In genomic region chr16:7129591-7129990, GRCm38 (mm10) we compare ENCODE assay signal across 24 mouse cellular contexts.
DNase-seq lines count a peak whose midpoint lies in the region; ATAC-seq and TF ChIP-seq lines count a peak whose summit lies in the region.
"Had no signal": no experiment of that assay in that cellular context is flagged by ENCODE, and none has a peak within 500 bp of the region (broad histone marks: within the 10 kb centered on the region; RNA-seq: fewer than 3 reads in every experiment).

No protein-coding gene starts in this region.

- peak; percentile 56 for DNase-seq in gastrocnemius, adult 2 months
- DNase-seq in gastrocnemius, postnatal 14 days, result no peak
- DNase-seq in neural tube, embryonic 10.5 days (ENCODE audit: extremely low spot score, low spot score), result no peak
- DNase-seq in hindbrain, postnatal 0 days (ENCODE audit: low spot score), result no peak
- DNase-seq: adrenal gland, postnatal 14 days; B cell, adult 2 months; cerebellum, adult 8-10 months; cerebellum, postnatal 25 days; gastrocnemius, postnatal 10 days; heart, postnatal 36 days; kidney, adult 11 months had no signal

- no peaks in the 10 kb centered on the region for H3K27me3 ChIP-seq in neural tube, embryonic 13.5 days
- no peaks in the 10 kb centered on the region for H3K27me3 ChIP-seq in neural tube, embryonic 14.5 days (ENCODE audit: control insufficient read depth, insufficient read depth, low read length)
- no peaks in the 10 kb centered on the region for H3K27me3 ChIP-seq in hindbrain, postnatal 0 days (ENCODE audit: insufficient read depth, low read length)
- H3K27me3 ChIP-seq: embryonic facial prominence, embryonic 12.5 days; forebrain, embryonic 12.5 days; heart, embryonic 12.5 days; hindbrain, embryonic 15.5 days; Patski had no signal

- H3K9ac ChIP-seq in neural tube, embryonic 13.5 days, result no peak overlapping the region
- H3K9ac ChIP-seq in neural tube, embryonic 14.5 days (replicated peaks; ENCODE audit: low read depth, low read length), result no peak overlapping the region
- no peak overlapping the region for H3K9ac ChIP-seq in hindbrain, postnatal 0 days (replicated peaks; ENCODE audit: low read length)
- H3K9ac ChIP-seq: embryonic facial prominence, embryonic 12.5 days; forebrain, embryonic 12.5 days; heart, embryonic 12.5 days; hindbrain, embryonic 15.5 days had no signal

- ATAC-seq in neural tube, embryonic 13.5 days (ENCODE audit: low read depth), result no peak
- no peak for ATAC-seq in neural tube, embryonic 14.5 days (ENCODE audit: low read depth)
- ATAC-seq in erythroblast, adult 5-6 weeks (replicated peaks; ENCODE audit: low FRiP score, poor library complexity, severe bottlenecking), result no peak
- ATAC-seq in hindbrain, postnatal 0 days, result no peak
- ATAC-seq: activated CD4-positive, CD25-positive, alpha-beta regulatory T cell, adult 4 months; CD4-positive, CD25-positive, alpha-beta regulatory T cell, adult 4 months; forebrain, embryonic 16.5 days; inflammation-experienced regulatory T-cells, adult 6 months; Patski had no signal

- 91% methylated on average over 5 of the region's 5 CpGs for WGBS in neural tube, embryonic 13.5 days
- WGBS in neural tube, embryonic 14.5 days, result 90% methylated on average over 5 of the region's 5 CpGs
- WGBS in hindbrain, postnatal 0 days, result 94% methylated on average over 5 of the region's 5 CpGs

- 0 out of 2 replicates have a peak, but pooled peaks have one; percentile 5 for TF ChIP-seq CTCF in gastrocnemius, adult 2 months (IDR thresholded peaks at IDR 0.05)
- TF ChIP-seq CTCF in hindbrain, postnatal 0 days (IDR thresholded peaks at IDR 0.05; ENCODE audit: low read depth), result no peak

- no peaks in the 10 kb centered on the region for H3K36me3 ChIP-seq in neural tube, embryonic 13.5 days
- no peaks in the 10 kb centered on the region for H3K36me3 ChIP-seq in neural tube, embryonic 14.5 days (ENCODE audit: control insufficient read depth, insufficient read depth, low read length)
- H3K36me3 ChIP-seq in hindbrain, postnatal 0 days (ENCODE audit: insufficient read depth, low read length), result no peaks in the 10 kb centered on the region
- H3K36me3 ChIP-seq: embryonic facial prominence, embryonic 12.5 days; forebrain, embryonic 12.5 days; G1E; heart, embryonic 12.5 days; hindbrain, embryonic 15.5 days had no signal

- H3K4me2 ChIP-seq in neural tube, embryonic 13.5 days, result no peak overlapping the region
- H3K4me2 ChIP-seq in neural tube, embryonic 14.5 days (ENCODE audit: low read depth, low read length), result no peak overlapping the region
- no peak overlapping the region for H3K4me2 ChIP-seq in hindbrain, postnatal 0 days (ENCODE audit: low read depth, low read length)
- H3K4me2 ChIP-seq: embryonic facial prominence, embryonic 12.5 days; forebrain, embryonic 12.5 days; heart, embryonic 12.5 days; hindbrain, embryonic 15.5 days had no signal

- H3K27ac ChIP-seq in gastrocnemius, adult 2 months, result peak overlapping the region; percentile 92
- H3K27ac ChIP-seq in neural tube, embryonic 13.5 days (replicated peaks), result 0 out of 2 replicates have a peak overlapping the region, but pooled peaks have one; percentile 55
- peak overlapping the region; percentile 56; the same call in 1 of the 2 replicates for H3K27ac ChIP-seq in neural tube, embryonic 14.5 days (ENCODE audit: low read depth, low read length)
- H3K27ac ChIP-seq in hindbrain, postnatal 0 days, result no peak overlapping the region
- H3K27ac ChIP-seq: embryonic facial prominence, embryonic 12.5 days; forebrain, embryonic 12.5 days had no signal

- H3K4me1 ChIP-seq in neural tube, embryonic 13.5 days (replicated peaks), result peaks cover 23% of the 10 kb centered on the region
- peaks cover 11% of the 10 kb centered on the region; the same call in 1 of the 2 replicates for H3K4me1 ChIP-seq in neural tube, embryonic 14.5 days (ENCODE audit: control insufficient read depth, insufficient read depth, low read length)
- no peaks in the 10 kb centered on the region for H3K4me1 ChIP-seq in hindbrain, postnatal 0 days (ENCODE audit: insufficient read depth, low read length)
- H3K4me1 ChIP-seq: embryonic facial prominence, embryonic 12.5 days; forebrain, embryonic 12.5 days had no signal

- peak overlapping the region; percentile 60 for H3K4me3 ChIP-seq in gastrocnemius, adult 2 months
- no peak overlapping the region for H3K4me3 ChIP-seq in neural tube, embryonic 13.5 days
- no peak overlapping the region for H3K4me3 ChIP-seq in neural tube, embryonic 14.5 days (ENCODE audit: low read depth, low read length)
- H3K4me3 ChIP-seq in hindbrain, postnatal 0 days (ENCODE audit: low read length), result no peak overlapping the region
- H3K4me3 ChIP-seq: embryonic facial prominence, embryonic 12.5 days; forebrain, embryonic 12.5 days; heart, embryonic 12.5 days; hindbrain, embryonic 15.5 days had no signal

- intact Hi-C loops in gastrocnemius, adult 2 months (cut with DNase I), result no loop called here
- intact Hi-C loops in gastrocnemius, postnatal 14 days (cut with DNase I; ENCODE audit: low total_unique reads), result no loop called here

- no peaks in the 10 kb centered on the region for H3K9me3 ChIP-seq in neural tube, embryonic 13.5 days
- no peaks in the 10 kb centered on the region for H3K9me3 ChIP-seq in neural tube, embryonic 14.5 days (ENCODE audit: control insufficient read depth, low read length)
- no peaks in the 10 kb centered on the region for H3K9me3 ChIP-seq in hindbrain, postnatal 0 days (ENCODE audit: low read length)
- H3K9me3 ChIP-seq: embryonic facial prominence, embryonic 12.5 days; forebrain, embryonic 12.5 days; heart, embryonic 12.5 days; hindbrain, embryonic 15.5 days had no signal
